Mouse (Mus musculus) gonadal fat pad, adult 2 months (tissue): ENCODE data around the gene AC161166.1. TPM values are rescaled to one million over a fixed set of nuclear protein-coding genes. Genes with fewer than 3 reads are reported as not detected.
"Not testable (repeated sequence)": the region's sequence is repeated elsewhere in the genome, so short reads cannot be mapped to it uniquely, and the experiment has no call there.

Experiments
- DNase-seq: peaks from one replicate; pipeline ENCODE4 v3.0.0-alpha.2; 2012; ENCODE audit warnings: low read depth
- polyA plus RNA-seq: library from polyadenylated mRNA; depleted of rRNA; stranded (reverse); fragments of >200 nt; gene quantifications from 2 replicates; pipeline ENCODE4 v1.2.3, GENCODE M21; 2012

Gene AC161166.1
- polyA plus RNA-seq, 1 experiment: 0.35 TPM

GRCm38 (mm10) chr7:24525686-24526420 is 13.6 kb upstream of the AC161166.1 start:
- DNase-seq: no peak

- no peak for DNase-seq
These were observed 12.7 kb upstream of the AC161166.1 start for GRCm38 (mm10) chr7:24524978-24525377.

- DNase-seq: no peak
These were observed 11.5 kb upstream of the AC161166.1 start for GRCm38 (mm10) chr7:24523723-24524122.

GRCm38 (mm10) chr7:24522805-24523204 is 10.6 kb upstream of the AC161166.1 start:
- no peak for DNase-seq

GRCm38 (mm10) chr7:24520054-24520453 is 7.8 kb upstream of the AC161166.1 start:
- DNase-seq: not testable (repeated sequence)

- DNase-seq: no peak
These were observed 6.9 kb upstream of the AC161166.1 start for GRCm38 (mm10) chr7:24519130-24519529.

- DNase-seq: no peak
These were observed 5.4 kb upstream of the AC161166.1 start for GRCm38 (mm10) chr7:24517654-24518053.

GRCm38 (mm10) chr7:24517077-24517476 is 4.8 kb upstream of the AC161166.1 start:
- no peak for DNase-seq

- DNase-seq: not testable (repeated sequence)
These were observed 4.1 kb upstream of the AC161166.1 start for GRCm38 (mm10) chr7:24516319-24516718.

- DNase-seq: no peak
These were observed 4.5 kb downstream of the AC161166.1 start for GRCm38 (mm10) chr7:24507726-24508114.

- peak; percentile 61 for DNase-seq
These were observed 5.2 kb downstream of the AC161166.1 start, which contains the start of gene Zfp428 for GRCm38 (mm10) chr7:24506838-24507725. Gene Zfp428 (plus strand): TSS chr7:24507006.

GRCm38 (mm10) chr7:24506476-24506837 is 5.8 kb downstream of the AC161166.1 start:
- peak; percentile 93 for DNase-seq

- no peak for DNase-seq
These were observed 6.2 kb downstream of the AC161166.1 start for GRCm38 (mm10) chr7:24506065-24506459.

GRCm38 (mm10) chr7:24505447-24506064 is 6.7 kb downstream of the AC161166.1 start:
- DNase-seq: no peak

- no peak for DNase-seq
These were observed 7.4 kb downstream of the AC161166.1 start for GRCm38 (mm10) chr7:24504868-24505267.

GRCm38 (mm10) chr7:24504004-24504403 is 8.3 kb downstream of the AC161166.1 start:
- DNase-seq: no peak

GRCm38 (mm10) chr7:24501492-24501891 is 10.8 kb downstream of the AC161166.1 start:
- no peak for DNase-seq

- DNase-seq: no peak
These were observed 11.3 kb downstream of the AC161166.1 start for GRCm38 (mm10) chr7:24500929-24501328.

GRCm38 (mm10) chr7:24499856-24500577 is 12.2 kb downstream of the AC161166.1 start:
- no peak for DNase-seq

GRCm38 (mm10) chr7:24488303-24488702 is 24.0 kb downstream of the AC161166.1 start:
- DNase-seq: no peak

- no peak for DNase-seq
These were observed 24.9 kb downstream of the AC161166.1 start for GRCm38 (mm10) chr7:24487403-24487802.
